Mouse (Mus musculus): ENCODE data around the gene Prr13. TPM values are rescaled to one million over a fixed set of nuclear protein-coding genes. Genes with fewer than 3 reads are reported as not detected.

The Prr13 gene
- polyA plus RNA-seq, 2 experiments from 2014 or later = 1,157 to 1,321 TPM

- ATAC-seq = no peak
Measured at GRCm38 (mm10) chr15:102505770-102506463, 47.1 kb downstream of the Prr13 start.

- no peak for ATAC-seq
Measured at GRCm38 (mm10) chr15:102506464-102506830, 47.6 kb downstream of the Prr13 start.

GRCm38 (mm10) chr15:102506864-102507263, 48.0 kb downstream of the Prr13 start:
- no peak for ATAC-seq

- no peak for ATAC-seq
Measured at GRCm38 (mm10) chr15:102507561-102507960, 48.7 kb downstream of the Prr13 start.

- ATAC-seq = no peak
Measured at GRCm38 (mm10) chr15:102508336-102508735, 49.5 kb downstream of the Prr13 start.

- ATAC-seq = no peak
Measured at GRCm38 (mm10) chr15:102510110-102510509, 51.3 kb downstream of the Prr13 start.

- peak; percentile 79 for ATAC-seq
Measured at GRCm38 (mm10) chr15:102510590-102511284, 51.9 kb downstream of the Prr13 start.

- ATAC-seq = no peak
Measured at GRCm38 (mm10) chr15:102511285-102511833, 52.5 kb downstream of the Prr13 start.

- no peak for ATAC-seq
Measured at GRCm38 (mm10) chr15:102512010-102512409, 53.2 kb downstream of the Prr13 start.

Other genes with a start within 250 kb of the Prr13 start
- gene Itgb7, start 227.1 kb upstream of the Prr13 start, polyA plus RNA-seq (2017; shearing (Covaris generic)) = 100 to 1,000 TPM; 511 to 537 TPM
- gene Rarg, start 201.5 kb upstream of the Prr13 start, polyA plus RNA-seq (2017; shearing (Covaris generic)) = 10 to 100 TPM; 16.9 to 24.8 TPM
- gene Gm9918, start 188.5 kb upstream of the Prr13 start, polyA plus RNA-seq (2017; shearing (Covaris generic)) = not detected
- 10 to 100 TPM; 36.7 to 40.7 TPM for gene Mfsd5, start 179.6 kb upstream of the Prr13 start, polyA plus RNA-seq (2017; shearing (Covaris generic))
- gene Espl1, start 162.8 kb upstream of the Prr13 start, polyA plus RNA-seq (2017; shearing (Covaris generic)) = 1 to 10 TPM; 3.6 to 5.0 TPM
- 1,000 to 10,000 TPM; 1,328 to 1,584 TPM for gene Pfdn5, start 132.9 kb upstream of the Prr13 start, polyA plus RNA-seq (2017; shearing (Covaris generic))
- gene Myg1, start 127.3 kb upstream of the Prr13 start, polyA plus RNA-seq (2017; shearing (Covaris generic)) = 100 to 1,000 TPM; 109 to 120 TPM
- gene Aaas, start 108.3 kb upstream of the Prr13 start, polyA plus RNA-seq (2017; shearing (Covaris generic)) = 10 to 100 TPM; 45.7 to 48.7 TPM
- gene Sp7, start 91.8 kb upstream of the Prr13 start, polyA plus RNA-seq (2017; shearing (Covaris generic)) = not detected
- 10 to 100 TPM; 20.6 to 21.6 TPM for gene Sp1, start 52.9 kb upstream of the Prr13 start, polyA plus RNA-seq (2017; shearing (Covaris generic))
- not detected for gene Amhr2, start 13.7 kb upstream of the Prr13 start, polyA plus RNA-seq (2017; shearing (Covaris generic))
- 100 to 1,000 TPM; 208 to 220 TPM for gene Pcbp2, start 11.5 kb downstream of the Prr13 start, polyA plus RNA-seq (2017; shearing (Covaris generic))
- not detected for gene Gm10337, start 44.7 kb downstream of the Prr13 start, polyA plus RNA-seq (2017; shearing (Covaris generic))
- 1 to 10 TPM; 5.5 to 6.2 TPM for gene Map3k12, start 58.0 kb downstream of the Prr13 start, polyA plus RNA-seq (2017; shearing (Covaris generic))
- gene Tarbp2, start 59.2 kb downstream of the Prr13 start, polyA plus RNA-seq (2017; shearing (Covaris generic)) = 10 to 100 TPM; 25.3 to 25.9 TPM
- gene Npff, start 65.9 kb downstream of the Prr13 start, polyA plus RNA-seq (2017; shearing (Covaris generic)) = 1 to 10 TPM; 3.7 to 5.7 TPM
- gene Gm28047, start 166.0 kb downstream of the Prr13 start, polyA plus RNA-seq (2017; shearing (Covaris generic)) = 1 to 10 TPM in 1 of 2 experiments, not detected in 1; 1.5 TPM
- gene Atf7, start 166.4 kb downstream of the Prr13 start, polyA plus RNA-seq (2017; shearing (Covaris generic)) = 10 to 100 TPM; 32.4 to 36.5 TPM
- 100 to 1,000 TPM in 1 of 2 experiments, 10 to 100 TPM in 1; 48.2 to 100 TPM for gene Atp5g2, start 213.3 kb downstream of the Prr13 start, polyA plus RNA-seq (2017; shearing (Covaris generic))

All from activated CD4-positive, CD25-positive, alpha-beta regulatory T cell, adult 4 months (primary cell).